Mouse (Mus musculus): ENCODE results near the gene Mdm4. TPM values are rescaled to one million over a fixed set of nuclear protein-coding genes. Genes with fewer than 3 reads are reported as not detected.

The Mdm4 gene
- polyA plus RNA-seq, 1 experiment from 2014 or later = 36.7 TPM

GRCm38 (mm10) chr1:132928907-132929250 is 101.5 kb downstream of the Mdm4 start:
- no peak overlapping the region for H3K4me3 ChIP-seq
- no peaks in the 10 kb centered on the region for H3K4me1 ChIP-seq
- no peaks in the 10 kb centered on the region for H3K36me3 ChIP-seq
- H3K27ac ChIP-seq = no peak overlapping the region
- no peaks in the 10 kb centered on the region for H3K27me3 ChIP-seq
- ATAC-seq (ENCODE audit: borderline replicate concordance, extremely low read depth, low FRiP score, low TSS enrichment) = no peak
- no peak overlapping the region for H3K9ac ChIP-seq
- no peak overlapping the region for H3K4me2 ChIP-seq
- WGBS = 51% methylated on average over 3 of the region's 3 CpGs
- H3K9me3 ChIP-seq = no peaks in the 10 kb centered on the region

GRCm38 (mm10) chr1:132928032-132928906 is 102.1 kb downstream of the Mdm4 start:
- Histone ChIP-seq H3K27me3 (no peaks in the 10 kb centered on the region), H3K27ac (no peak overlapping the region), H3K9ac (no peak overlapping the region), H3K9me3 (no peaks in the 10 kb centered on the region), H3K4me1 (no peaks in the 10 kb centered on the region), H3K36me3 (no peaks in the 10 kb centered on the region), H3K4me2 (no peak overlapping the region), H3K4me3 (no peak overlapping the region)
- WGBS = 33% methylated on average over 19 of the region's 19 CpGs
- ATAC-seq (ENCODE audit: borderline replicate concordance, extremely low read depth, low FRiP score, low TSS enrichment) = no peak

GRCm38 (mm10) chr1:132925270-132925669 is 105.1 kb downstream of the Mdm4 start:
- Histone ChIP-seq H3K27me3 (no peaks in the 10 kb centered on the region), H3K9me3 (no peaks in the 10 kb centered on the region), H3K4me1 (no peaks in the 10 kb centered on the region), H3K36me3 (no peaks in the 10 kb centered on the region), H3K27ac (no peak overlapping the region), H3K9ac (no peak overlapping the region), H3K4me2 (no peak overlapping the region), H3K4me3 (no peak overlapping the region)
- 79% methylated on average over 7 of the region's 7 CpGs for WGBS
- ATAC-seq (ENCODE audit: borderline replicate concordance, extremely low read depth, low FRiP score, low TSS enrichment) = no peak

GRCm38 (mm10) chr1:132922257-132922656 is 108.1 kb downstream of the Mdm4 start:
- ATAC-seq (ENCODE audit: borderline replicate concordance, extremely low read depth, low FRiP score, low TSS enrichment) = no peak
- H3K9me3 ChIP-seq = no peaks in the 10 kb centered on the region
- peaks cover 8% of the 10 kb centered on the region for H3K4me1 ChIP-seq
- H3K36me3 ChIP-seq = no peaks in the 10 kb centered on the region
- H3K4me3 ChIP-seq = no peak overlapping the region
- 84% methylated on average over 9 of the region's 9 CpGs for WGBS
- H3K27me3 ChIP-seq = no peaks in the 10 kb centered on the region
- H3K27ac ChIP-seq = no peak overlapping the region
- H3K4me2 ChIP-seq = no peak overlapping the region
- no peak overlapping the region for H3K9ac ChIP-seq

GRCm38 (mm10) chr1:132921071-132921470 is 109.3 kb downstream of the Mdm4 start:
- Histone ChIP-seq H3K27ac (no peak overlapping the region), H3K4me1 (peaks cover 8% of the 10 kb centered on the region), H3K36me3 (no peaks in the 10 kb centered on the region), H3K27me3 (no peaks in the 10 kb centered on the region), H3K4me2 (no peak overlapping the region), H3K4me3 (no peak overlapping the region), H3K9me3 (no peaks in the 10 kb centered on the region), H3K9ac (no peak overlapping the region)
- 16% methylated on average over 13 of the region's 13 CpGs for WGBS
- no peak for ATAC-seq (ENCODE audit: borderline replicate concordance, extremely low read depth, low FRiP score, low TSS enrichment)

- no peak for ATAC-seq (ENCODE audit: borderline replicate concordance, extremely low read depth, low FRiP score, low TSS enrichment)
- no peaks in the 10 kb centered on the region for H3K36me3 ChIP-seq
- no peak overlapping the region for H3K27ac ChIP-seq
- WGBS = 84% methylated on average over 8 of the region's 8 CpGs
- no peak overlapping the region for H3K4me2 ChIP-seq
- no peak overlapping the region for H3K9ac ChIP-seq
- H3K4me1 ChIP-seq = peaks cover 8% of the 10 kb centered on the region
- no peaks in the 10 kb centered on the region for H3K9me3 ChIP-seq
- no peaks in the 10 kb centered on the region for H3K27me3 ChIP-seq
- no peak overlapping the region for H3K4me3 ChIP-seq
Observed at GRCm38 (mm10) chr1:132919258-132919657, 111.1 kb downstream of the Mdm4 start.

GRCm38 (mm10) chr1:132918117-132918680 is 112.2 kb downstream of the Mdm4 start:
- no peak overlapping the region for H3K4me2 ChIP-seq
- H3K9ac ChIP-seq = no peak overlapping the region
- no peak overlapping the region for H3K4me3 ChIP-seq
- peak; percentile 37; the same call in 1 of the 2 replicates for ATAC-seq (ENCODE audit: borderline replicate concordance, extremely low read depth, low FRiP score, low TSS enrichment)
- 17% methylated on average over 10 of the region's 10 CpGs for WGBS
- no peaks in the 10 kb centered on the region for H3K9me3 ChIP-seq
- H3K27ac ChIP-seq = no peak overlapping the region
- no peaks in the 10 kb centered on the region for H3K27me3 ChIP-seq
- H3K36me3 ChIP-seq = no peaks in the 10 kb centered on the region
- H3K4me1 ChIP-seq = peaks cover 8% of the 10 kb centered on the region

- no peaks in the 10 kb centered on the region for H3K9me3 ChIP-seq
- H3K27me3 ChIP-seq = no peaks in the 10 kb centered on the region
- H3K27ac ChIP-seq = no peak overlapping the region
- H3K4me2 ChIP-seq = no peak overlapping the region
- no peak for ATAC-seq (ENCODE audit: borderline replicate concordance, extremely low read depth, low FRiP score, low TSS enrichment)
- peaks cover 8% of the 10 kb centered on the region for H3K4me1 ChIP-seq
- H3K4me3 ChIP-seq = no peak overlapping the region
- H3K9ac ChIP-seq = no peak overlapping the region
- no peaks in the 10 kb centered on the region for H3K36me3 ChIP-seq
- WGBS = 10% methylated on average over 8 of the region's 8 CpGs
Observed at GRCm38 (mm10) chr1:132917554-132917953, 112.8 kb downstream of the Mdm4 start.

- H3K36me3 ChIP-seq = no peaks in the 10 kb centered on the region
- no peak overlapping the region for H3K4me3 ChIP-seq
- WGBS = 44% methylated on average over 6 of the region's 6 CpGs
- no peak overlapping the region for H3K4me2 ChIP-seq
- no peak overlapping the region for H3K9ac ChIP-seq
- no peaks in the 10 kb centered on the region for H3K9me3 ChIP-seq
- H3K4me1 ChIP-seq = peaks cover 8% of the 10 kb centered on the region
- H3K27me3 ChIP-seq = no peaks in the 10 kb centered on the region
- ATAC-seq (ENCODE audit: borderline replicate concordance, extremely low read depth, low FRiP score, low TSS enrichment) = no peak
- H3K27ac ChIP-seq = no peak overlapping the region
Observed at GRCm38 (mm10) chr1:132915849-132916493, 114.4 kb downstream of the Mdm4 start.

GRCm38 (mm10) chr1:132910414-132911041 is 119.8 kb downstream of the Mdm4 start:
- no peak overlapping the region for H3K4me3 ChIP-seq
- H3K36me3 ChIP-seq = no peaks in the 10 kb centered on the region
- no peak overlapping the region for H3K27ac ChIP-seq
- no peaks in the 10 kb centered on the region for H3K9me3 ChIP-seq
- no peak overlapping the region for H3K4me2 ChIP-seq
- 63% methylated on average over 11 of the region's 11 CpGs for WGBS
- no peaks in the 10 kb centered on the region for H3K4me1 ChIP-seq
- no peaks in the 10 kb centered on the region for H3K27me3 ChIP-seq
- no peak for ATAC-seq (ENCODE audit: borderline replicate concordance, extremely low read depth, low FRiP score, low TSS enrichment)
- H3K9ac ChIP-seq = no peak overlapping the region

GRCm38 (mm10) chr1:132909951-132910350 is 120.4 kb downstream of the Mdm4 start:
- Histone ChIP-seq H3K9me3 (no peaks in the 10 kb centered on the region), H3K4me3 (no peak overlapping the region), H3K36me3 (no peaks in the 10 kb centered on the region), H3K4me1 (no peaks in the 10 kb centered on the region), H3K9ac (no peak overlapping the region), H3K27ac (no peak overlapping the region), H3K4me2 (no peak overlapping the region), H3K27me3 (no peaks in the 10 kb centered on the region)
- 69% methylated on average over 1 of the region's 1 CpGs for WGBS
- ATAC-seq (ENCODE audit: borderline replicate concordance, extremely low read depth, low FRiP score, low TSS enrichment) = no peak

Measured in lung, embryonic 15.5 days (tissue).